Mouse (Mus musculus) midbrain, embryonic 13.5 days (tissue): ENCODE results near the gene Strada. TPM values are rescaled to one million over a fixed set of nuclear protein-coding genes. Genes with fewer than 3 reads are reported as not detected.

Experiments
- ATAC-seq: fragments of 200-750 bp; cut with Nextera tagmentation; 2 replicates; pipeline ENCODE4 v1.8.0; 2017; ENCODE audit warnings: mild to moderate bottlenecking, moderate TSS enrichment, moderate library complexity
- H3K27ac ChIP-seq: fragments of 300-500 bp; sonication (generic); 2 replicates; pipeline ENCODE4 v1.5.1; 2015; ENCODE audit warnings: inconsistent platforms, mild to moderate bottlenecking, moderate library complexity
- H3K27me3 ChIP-seq: fragments of 300-500 bp; sonication (generic); 2 replicates; pipeline ENCODE4 v1.6.1; 2015; ENCODE audit warnings: mild to moderate bottlenecking, inconsistent platforms
- H3K36me3 ChIP-seq: fragments of 300-500 bp; sonication (generic); 2 replicates; pipeline ENCODE4 v1.6.1; 2015; ENCODE audit warnings: mild to moderate bottlenecking, inconsistent platforms
- H3K4me1 ChIP-seq: fragments of 300-500 bp; sonication (generic); replicated peaks from 2 replicates; pipeline ENCODE4 v1.6.1; 2015; ENCODE audit warnings: inconsistent platforms
- H3K4me2 ChIP-seq: fragments of 300-500 bp; sonication (generic); replicated peaks from 2 replicates; pipeline ENCODE4 v1.6.1; 2015; ENCODE audit warnings: moderate library complexity, mild to moderate bottlenecking, inconsistent platforms
- H3K4me3 ChIP-seq: fragments of 300-500 bp; sonication (generic); replicated peaks from 2 replicates; pipeline ENCODE4 v1.5.1; 2015; ENCODE audit warnings: mild to moderate bottlenecking, inconsistent platforms
- H3K9ac ChIP-seq: fragments of 300-500 bp; sonication (generic); replicated peaks from 2 replicates; pipeline ENCODE4 v1.6.1; 2015; ENCODE audit warnings: mild to moderate bottlenecking, inconsistent platforms
- H3K9me3 ChIP-seq: fragments of 300-500 bp; sonication (generic); 2 replicates; pipeline ENCODE4 v1.6.1; 2016; ENCODE audit warnings: mild to moderate bottlenecking, inconsistent platforms
- WGBS: fragments of 180-500 bp; shearing (Covaris S2); methylation state at CpG from one replicate; pipeline ENCODE4 v1.1.7; 2015; 5-methylcytosine and 5-hydroxymethylcytosine counted together
- polyA plus RNA-seq: library from polyadenylated mRNA; unstranded; fragments of >200 nt; fragmentation: Nextera tagmentation; extraction: Ambion mirVana; gene quantifications from 2 replicates; pipeline ENCODE4 v1.2.1, GENCODE M21; 2015

The Strada gene
- polyA plus RNA-seq, 1 experiment from 2014 or later, result 33.8 TPM

DNA sequence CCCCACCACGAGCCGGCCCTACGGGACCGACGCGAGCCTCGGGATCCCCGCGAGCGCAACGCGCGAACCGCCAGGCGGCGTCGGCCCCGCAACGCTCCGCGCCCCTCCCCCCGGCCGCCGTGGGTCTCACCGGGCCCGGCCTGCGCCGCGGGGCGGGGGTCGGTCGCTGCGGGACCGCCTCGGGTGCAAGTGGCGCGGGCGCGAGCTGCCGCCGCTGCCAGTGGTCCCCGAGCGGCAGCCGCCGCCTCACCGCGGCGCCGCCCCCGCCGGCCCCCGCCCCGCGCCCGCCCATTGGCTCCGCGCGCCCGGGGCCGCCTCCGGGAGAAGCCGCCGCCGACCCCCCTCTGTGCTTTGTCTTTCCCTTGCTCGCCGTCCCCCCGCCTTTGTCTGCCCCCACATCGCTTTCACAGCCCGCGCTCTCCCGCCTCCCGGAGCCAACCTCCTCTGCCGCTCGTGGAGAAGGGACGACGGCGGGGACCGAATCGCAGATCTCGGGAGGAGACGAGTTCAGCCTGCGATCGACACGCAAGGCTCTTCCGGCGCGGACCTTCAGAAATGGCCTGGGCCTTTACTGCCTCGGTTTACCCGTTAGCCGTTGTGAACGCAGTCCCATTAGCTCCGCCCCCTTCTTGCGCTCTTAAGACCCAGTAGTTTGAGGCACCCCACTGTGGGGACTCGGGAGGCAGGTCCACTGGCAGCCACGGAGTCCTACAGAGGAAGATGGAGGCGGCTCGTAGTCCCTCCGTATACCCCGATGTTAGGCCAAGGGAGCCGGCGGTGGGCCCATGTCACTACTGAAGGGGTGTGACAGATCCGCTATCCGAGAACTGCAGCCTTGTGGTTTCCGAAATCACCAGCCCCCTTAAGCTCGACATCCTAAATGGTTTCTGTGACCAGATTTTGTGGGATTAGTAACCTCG is 41.8 kb downstream of the Strada start:
- Histone ChIP-seq H3K4me3 (peak overlapping the region; percentile 83), H3K27ac (peak overlapping the region; percentile 98), H3K9me3 (no peaks in the 10 kb centered on the region), H3K9ac (peak overlapping the region; percentile 96), H3K36me3 (peaks cover 49% of the 10 kb centered on the region), H3K27me3 (no peaks in the 10 kb centered on the region), H3K4me2 (peak overlapping the region; percentile 96), H3K4me1 (peaks cover 52% of the 10 kb centered on the region)
- under 1% methylated on average over 44 of the region's 106 CpGs for WGBS
- ATAC-seq, result peak; percentile 66

- WGBS, result 3% methylated on average over 25 of the region's 25 CpGs
- Histone ChIP-seq H3K4me1 (peaks cover 52% of the 10 kb centered on the region), H3K27ac (peak overlapping the region; percentile 98), H3K36me3 (peaks cover 47% of the 10 kb centered on the region), H3K27me3 (no peaks in the 10 kb centered on the region), H3K9me3 (no peaks in the 10 kb centered on the region), H3K4me2 (peak overlapping the region; percentile 96), H3K9ac (peak overlapping the region; percentile 96), H3K4me3 (peak overlapping the region; percentile 83)
- ATAC-seq, result peak; percentile 76
These were observed 42.6 kb downstream of the Strada start for GRCm38 (mm10) chr11:106159216-106159920.

- ATAC-seq, result peak; percentile 15
- H3K4me1 ChIP-seq, result peaks cover 52% of the 10 kb centered on the region
These were observed 43.1 kb downstream of the Strada start for GRCm38 (mm10) chr11:106158930-106159215.

DNA sequence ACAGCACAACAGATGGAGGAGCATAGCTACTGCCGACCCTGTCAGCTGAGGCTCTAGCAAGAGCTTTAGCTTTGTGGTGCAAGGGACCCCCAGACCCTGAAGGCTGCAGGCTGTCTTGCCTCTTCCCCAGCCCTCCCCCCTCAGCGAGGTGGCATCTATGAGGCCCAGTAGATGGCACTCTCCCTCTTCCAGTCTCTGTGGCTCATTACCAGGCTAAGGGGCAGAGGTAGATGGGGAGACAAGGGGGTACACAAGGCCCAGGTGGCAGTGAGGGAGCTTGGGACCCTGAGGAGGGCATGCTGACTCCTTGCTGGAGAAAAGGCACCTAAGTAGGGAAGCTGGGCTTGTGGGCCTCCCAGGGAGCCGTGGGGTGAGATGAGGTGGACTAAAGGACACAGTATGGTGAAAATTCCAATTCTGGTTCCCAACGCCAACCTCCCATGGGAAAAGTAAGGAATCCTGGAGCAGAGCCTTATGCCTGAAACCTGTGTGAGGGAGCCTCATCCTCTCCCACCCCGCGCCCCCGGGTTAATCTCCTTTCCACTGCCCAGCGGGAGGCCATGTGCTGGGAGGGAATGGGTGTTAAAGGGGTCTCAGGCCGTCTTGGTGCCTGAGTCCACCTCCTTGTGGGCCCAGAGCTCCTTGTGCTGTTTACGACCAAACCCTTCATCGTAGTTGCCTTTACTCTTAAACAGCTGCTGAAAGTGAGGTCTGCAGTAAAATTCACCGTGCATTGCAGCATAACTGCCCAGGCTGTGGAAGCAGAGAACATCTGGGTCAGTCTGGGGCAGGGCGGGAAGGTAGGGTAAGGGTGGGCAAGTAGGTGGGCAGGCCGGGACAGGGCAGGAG is 43.7 kb downstream of the Strada start:
- Histone ChIP-seq H3K4me2 (peak overlapping the region; percentile 96), H3K36me3 (peaks cover 45% of the 10 kb centered on the region), H3K27me3 (no peaks in the 10 kb centered on the region), H3K27ac (peak overlapping the region; percentile 98), H3K9ac (peak overlapping the region; percentile 96), H3K4me1 (peaks cover 52% of the 10 kb centered on the region), H3K9me3 (no peaks in the 10 kb centered on the region), H3K4me3 (peak overlapping the region; percentile 83)
- no peak for ATAC-seq
- WGBS, result 53% methylated on average over 14 of the region's 14 CpGs

More at GRCm38 (mm10) chr11:106158930-106159215, 43.1 kb downstream of the Strada start:
- Histone ChIP-seq H3K27ac (peak overlapping the region; percentile 98), H3K27me3 (no peaks in the 10 kb centered on the region), H3K9ac (peak overlapping the region; percentile 96), H3K4me3 (peak overlapping the region; percentile 83), H3K36me3 (peaks cover 47% of the 10 kb centered on the region), H3K4me2 (peak overlapping the region; percentile 96), H3K9me3 (no peaks in the 10 kb centered on the region)
- WGBS, result 42% methylated on average over 9 of the region's 9 CpGs

- peaks cover 52% of the 10 kb centered on the region for H3K4me1 ChIP-seq
- no peaks in the 10 kb centered on the region for H3K9me3 ChIP-seq
- 0 out of 2 replicates have a peak overlapping the region, but pooled peaks have one; percentile 98 for H3K27ac ChIP-seq
- no peak overlapping the region for H3K4me2 ChIP-seq
- H3K9ac ChIP-seq, result no peak overlapping the region
- no peak overlapping the region for H3K4me3 ChIP-seq
- peaks cover 51% of the 10 kb centered on the region for H3K36me3 ChIP-seq
- H3K27me3 ChIP-seq, result no peaks in the 10 kb centered on the region
- WGBS, result 93% methylated on average over 7 of the region's 7 CpGs
- no peak for ATAC-seq
These were observed 44.8 kb downstream of the Strada start for GRCm38 (mm10) chr11:106157154-106157553.

GRCm38 (mm10) chr11:106156257-106156656 is 45.7 kb downstream of the Strada start:
- 0 out of 2 replicates have a peak overlapping the region, but pooled peaks have one; percentile 14 for H3K27ac ChIP-seq
- no peak overlapping the region for H3K9ac ChIP-seq
- no peaks in the 10 kb centered on the region for H3K9me3 ChIP-seq
- H3K4me3 ChIP-seq, result no peak overlapping the region
- peaks cover 60% of the 10 kb centered on the region for H3K36me3 ChIP-seq
- no peak for ATAC-seq
- no peaks in the 10 kb centered on the region for H3K27me3 ChIP-seq
- 81% methylated on average over 1 of the region's 1 CpGs for WGBS
- H3K4me2 ChIP-seq, result no peak overlapping the region
- peaks cover 45% of the 10 kb centered on the region for H3K4me1 ChIP-seq

DNA sequence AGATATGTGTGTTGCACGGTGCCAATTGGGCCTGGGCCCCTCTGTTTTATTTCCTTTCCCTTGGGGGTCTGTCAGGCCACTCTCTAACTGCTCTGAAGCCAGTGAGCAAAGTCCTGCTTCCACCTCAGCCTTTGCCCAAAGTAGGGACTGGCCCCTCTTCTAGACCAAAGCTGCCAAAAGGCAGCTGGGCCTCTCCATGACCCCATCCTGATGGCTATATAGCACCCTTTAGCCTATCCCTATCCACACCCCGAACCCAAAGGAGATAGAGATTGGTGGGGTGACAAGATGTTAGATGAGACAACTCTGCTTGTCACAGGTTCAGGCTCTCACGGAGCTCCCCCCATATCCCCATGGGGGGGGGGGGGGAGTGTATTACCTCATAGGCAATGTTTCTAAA is 46.2 kb downstream of the Strada start:
- peaks cover 65% of the 10 kb centered on the region for H3K36me3 ChIP-seq
- 0 out of 2 replicates have a peak overlapping the region, but pooled peaks have one; percentile 10 for H3K9ac ChIP-seq
- 79% methylated on average over 3 of the region's 3 CpGs for WGBS

GRCm38 (mm10) chr11:106154770-106155169 is 47.2 kb downstream of the Strada start:
- WGBS, result 71% methylated on average over 2 of the region's 2 CpGs
- peak overlapping the region; percentile 44; the same call in 1 of the 2 replicates for H3K27ac ChIP-seq
- H3K27me3 ChIP-seq, result no peaks in the 10 kb centered on the region
- no peak overlapping the region for H3K4me3 ChIP-seq
- H3K9ac ChIP-seq, result 0 out of 2 replicates have a peak overlapping the region, but pooled peaks have one; percentile 7
- peaks cover 37% of the 10 kb centered on the region for H3K4me1 ChIP-seq
- no peak overlapping the region for H3K4me2 ChIP-seq
- no peak for ATAC-seq
- no peaks in the 10 kb centered on the region for H3K9me3 ChIP-seq
- H3K36me3 ChIP-seq, result peaks cover 74% of the 10 kb centered on the region

More for the DNA sequence above, 46.2 kb downstream of the Strada start:
- H3K27me3 ChIP-seq, result no peaks in the 10 kb centered on the region
- no peak overlapping the region for H3K4me3 ChIP-seq
- no peak overlapping the region for H3K4me2 ChIP-seq
- H3K27ac ChIP-seq, result no peak overlapping the region
- no peaks in the 10 kb centered on the region for H3K9me3 ChIP-seq
- H3K4me1 ChIP-seq, result peaks cover 40% of the 10 kb centered on the region
- ATAC-seq, result no peak

GRCm38 (mm10) chr11:106154091-106154490 is 47.9 kb downstream of the Strada start:
- Histone ChIP-seq H3K36me3 (peaks cover 81% of the 10 kb centered on the region), H3K27me3 (no peaks in the 10 kb centered on the region), H3K9ac (no peak overlapping the region), H3K4me3 (no peak overlapping the region), H3K4me1 (peaks cover 33% of the 10 kb centered on the region), H3K27ac (0 out of 2 replicates have a peak overlapping the region, but pooled peaks have one; percentile 36), H3K4me2 (no peak overlapping the region), H3K9me3 (no peaks in the 10 kb centered on the region)
- no peak for ATAC-seq
- WGBS, result 75% methylated on average over 5 of the region's 5 CpGs

GRCm38 (mm10) chr11:106152132-106152531 is 49.8 kb downstream of the Strada start:
- no peak overlapping the region for H3K4me3 ChIP-seq
- H3K9me3 ChIP-seq, result no peaks in the 10 kb centered on the region
- H3K4me1 ChIP-seq, result peaks cover 13% of the 10 kb centered on the region
- H3K27me3 ChIP-seq, result no peaks in the 10 kb centered on the region
- no peak overlapping the region for H3K9ac ChIP-seq
- ATAC-seq, result no peak; the same call in 1 of the 2 replicates
- H3K4me2 ChIP-seq, result no peak overlapping the region
- WGBS, result 78% methylated on average over 8 of the region's 8 CpGs
- peaks cover 86% of the 10 kb centered on the region for H3K36me3 ChIP-seq
- no peak overlapping the region for H3K27ac ChIP-seq

DNA sequence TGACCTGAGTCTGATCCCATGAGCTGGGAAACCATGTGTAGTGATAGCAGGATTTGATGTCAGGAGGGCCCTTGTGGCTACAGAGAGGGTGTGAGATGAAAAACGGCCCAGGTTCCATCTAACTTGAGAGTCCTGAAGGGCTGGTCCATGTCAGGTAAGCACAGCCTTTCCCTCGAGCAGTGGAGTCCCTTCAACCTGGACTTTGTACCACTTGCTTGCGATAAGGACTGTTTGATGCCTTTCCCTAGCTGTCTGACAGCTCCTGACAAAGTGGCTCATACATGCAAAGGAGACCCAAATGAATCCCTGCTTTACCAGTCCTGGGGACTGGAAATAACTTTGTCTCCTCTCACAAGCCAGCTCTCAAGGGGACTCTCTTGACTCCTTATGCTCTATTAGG is 50.7 kb downstream of the Strada start:
- no peak for ATAC-seq
- no peak overlapping the region for H3K4me3 ChIP-seq
- H3K27me3 ChIP-seq, result no peaks in the 10 kb centered on the region
- H3K27ac ChIP-seq, result no peak overlapping the region
- no peak overlapping the region for H3K9ac ChIP-seq
- H3K4me1 ChIP-seq, result peaks cover 4% of the 10 kb centered on the region; the same call in 1 of the 2 replicates
- peaks cover 82% of the 10 kb centered on the region for H3K36me3 ChIP-seq
- WGBS, result 95% methylated on average over 3 of the region's 3 CpGs
- no peaks in the 10 kb centered on the region for H3K9me3 ChIP-seq
- H3K4me2 ChIP-seq, result no peak overlapping the region
